Mouse (Mus musculus): ENCODE measurements around the gene Bcl3. TPM values are rescaled to one million over a fixed set of nuclear protein-coding genes. Genes with fewer than 3 reads are reported as not detected.
"Not testable (repeated sequence)": the region's sequence is repeated elsewhere in the genome, so short reads cannot be mapped to it uniquely, and the experiment has no call there.

The Bcl3 gene
- total RNA-seq, 2 experiments from 2014 or later: 1.0 to 2.0 TPM

- no peak for DNase-seq (ENCODE audit: low spot score)
These were observed 16.1 kb downstream of the Bcl3 start for GRCm38 (mm10) chr7:19806356-19806969.

GRCm38 (mm10) chr7:19802995-19803394, 19.6 kb downstream of the Bcl3 start:
- peak; percentile 79 for DNase-seq (ENCODE audit: low spot score)

- DNase-seq (ENCODE audit: low spot score): peak; percentile 58
These were observed 21.8 kb downstream of the Bcl3 start for GRCm38 (mm10) chr7:19800764-19801163.

- peak; percentile 75 for DNase-seq (ENCODE audit: low spot score)
These were observed 25.6 kb downstream of the Bcl3 start, which contains the start of gene Cblc for GRCm38 (mm10) chr7:19796697-19797588. Gene Cblc (minus strand): TSS chr7:19796809.

- DNase-seq (ENCODE audit: low spot score): no peak
These were observed 26.3 kb downstream of the Bcl3 start for GRCm38 (mm10) chr7:19796254-19796653.

- DNase-seq (ENCODE audit: low spot score): no peak
These were observed 27.3 kb downstream of the Bcl3 start for GRCm38 (mm10) chr7:19795236-19795635.

GRCm38 (mm10) chr7:19792701-19793630, 29.6 kb downstream of the Bcl3 start:
- no peak for DNase-seq (ENCODE audit: low spot score)

- DNase-seq (ENCODE audit: low spot score): not testable (repeated sequence)
These were observed 31.1 kb downstream of the Bcl3 start for GRCm38 (mm10) chr7:19791504-19791903.

- DNase-seq (ENCODE audit: low spot score): peak; percentile 92
These were observed 32.6 kb downstream of the Bcl3 start for GRCm38 (mm10) chr7:19789904-19790347.

- DNase-seq (ENCODE audit: low spot score): no peak
These were observed 36.6 kb downstream of the Bcl3 start for GRCm38 (mm10) chr7:19785874-19786458.

- no peak for DNase-seq (ENCODE audit: low spot score)
These were observed 37.6 kb downstream of the Bcl3 start for GRCm38 (mm10) chr7:19784764-19785535.

GRCm38 (mm10) chr7:19783630-19784029, 38.9 kb downstream of the Bcl3 start:
- peak; percentile 86 for DNase-seq (ENCODE audit: low spot score)

- DNase-seq (ENCODE audit: low spot score): peak; percentile 33
These were observed 39.9 kb downstream of the Bcl3 start for GRCm38 (mm10) chr7:19782645-19783044.

- DNase-seq (ENCODE audit: low spot score): no peak
These were observed 40.8 kb downstream of the Bcl3 start for GRCm38 (mm10) chr7:19781741-19782140.

- DNase-seq (ENCODE audit: low spot score): no peak
These were observed 42.7 kb downstream of the Bcl3 start for GRCm38 (mm10) chr7:19779903-19780302.

GRCm38 (mm10) chr7:19778645-19779044, 43.9 kb downstream of the Bcl3 start:
- DNase-seq (ENCODE audit: low spot score): no peak

- DNase-seq (ENCODE audit: low spot score): peak; percentile 90
These were observed 45.4 kb downstream of the Bcl3 start for GRCm38 (mm10) chr7:19777049-19777723.

GRCm38 (mm10) chr7:19771682-19772081, 50.9 kb downstream of the Bcl3 start:
- no peak for DNase-seq (ENCODE audit: low spot score)

GRCm38 (mm10) chr7:19770984-19771391, 51.6 kb downstream of the Bcl3 start, which contains the start of gene Bcam:
Gene Bcam (minus strand): TSS chr7:19771016.
- DNase-seq (ENCODE audit: low spot score): no peak

GRCm38 (mm10) chr7:19770375-19770754, 52.2 kb downstream of the Bcl3 start:
- DNase-seq (ENCODE audit: low spot score): peak; percentile 63

All from gastrocnemius, adult 18-20 months (tissue).